Mouse (Mus musculus): ENCODE results near the gene Rap1gap. TPM values are rescaled to one million over a fixed set of nuclear protein-coding genes. Genes with fewer than 3 reads are reported as not detected.

The Rap1gap gene
- polyA plus RNA-seq, 1 experiment, result 1.3 TPM

GRCm38 (mm10) chr4:137661547-137661946, 3.0 kb upstream of the Rap1gap start:
- TF ChIP-seq USF1 (IDR thresholded peaks at IDR 0.05; ENCODE audit: low read depth) (no peak), CTCF (IDR thresholded peaks at IDR 0.05; ENCODE audit: control insufficient read depth, insufficient read depth, insufficient read length) (no peak)
- Histone ChIP-seq H3K79me3 (ENCODE audit: low read depth) (no peaks in the 10 kb centered on the region), H3K4me3 (ENCODE audit: insufficient read depth, poor library complexity, severe bottlenecking) (no peak overlapping the region), H3K36me3 (ENCODE audit: control insufficient read depth, insufficient read depth) (peaks cover 8% of the 10 kb centered on the region), H3K79me2 (ENCODE audit: control insufficient read depth, insufficient read depth) (no peaks in the 10 kb centered on the region), H3ac (ENCODE audit: control insufficient read depth, insufficient read length, low read depth) (no peak overlapping the region), H3K27me3 (ENCODE audit: control insufficient read depth, insufficient read depth, insufficient read length) (peaks cover 18% of the 10 kb centered on the region)

GRCm38 (mm10) chr4:137663491-137663890, 1.0 kb upstream of the Rap1gap start:
- Histone ChIP-seq H3ac (ENCODE audit: control insufficient read depth, insufficient read length, low read depth) (no peak overlapping the region), H3K36me3 (ENCODE audit: control insufficient read depth, insufficient read depth) (no peaks in the 10 kb centered on the region), H3K4me3 (ENCODE audit: insufficient read depth, poor library complexity, severe bottlenecking) (no peak overlapping the region), H3K79me3 (ENCODE audit: low read depth) (no peaks in the 10 kb centered on the region), H3K27me3 (ENCODE audit: control insufficient read depth, insufficient read depth, insufficient read length) (peaks cover 33% of the 10 kb centered on the region), H3K79me2 (ENCODE audit: control insufficient read depth, insufficient read depth) (no peaks in the 10 kb centered on the region)
- no peak for TF ChIP-seq CTCF (IDR thresholded peaks at IDR 0.05; ENCODE audit: control insufficient read depth, insufficient read depth, insufficient read length)
- no peak for TF ChIP-seq MYOG (IDR thresholded peaks at IDR 0.05; ENCODE audit: control insufficient read depth, extremely low read depth, insufficient read length)
- no peak for TF ChIP-seq MAX (IDR thresholded peaks at IDR 0.05)
- TF ChIP-seq CEBPB (IDR thresholded peaks at IDR 0.05; ENCODE audit: low read depth), result no peak
- no peak for TF ChIP-seq MYOD1 (IDR thresholded peaks at IDR 0.05; ENCODE audit: control insufficient read depth, insufficient read length, low read depth)
- TF ChIP-seq USF1 (IDR thresholded peaks at IDR 0.05; ENCODE audit: low read depth), result no peak
- TF ChIP-seq FOSL1 (IDR thresholded peaks at IDR 0.05; ENCODE audit: insufficient read depth, low read length, poor library complexity, severe bottlenecking), result no peak

- no peak for TF ChIP-seq MAX (IDR thresholded peaks at IDR 0.05)
- TF ChIP-seq MYOD1 (IDR thresholded peaks at IDR 0.05; ENCODE audit: control insufficient read depth, insufficient read length, low read depth), result no peak
- TF ChIP-seq FOSL1 (IDR thresholded peaks at IDR 0.05; ENCODE audit: insufficient read depth, low read length, poor library complexity, severe bottlenecking), result no peak
- no peak for TF ChIP-seq CEBPB (IDR thresholded peaks at IDR 0.05; ENCODE audit: low read depth)
- no peak for TF ChIP-seq USF1 (IDR thresholded peaks at IDR 0.05; ENCODE audit: low read depth)
- no peak for TF ChIP-seq CTCF (IDR thresholded peaks at IDR 0.05; ENCODE audit: control insufficient read depth, insufficient read depth, insufficient read length)
- TF ChIP-seq MYOG (IDR thresholded peaks at IDR 0.05; ENCODE audit: control insufficient read depth, extremely low read depth, insufficient read length), result no peak
- Histone ChIP-seq H3K36me3 (ENCODE audit: control insufficient read depth, insufficient read depth) (no peaks in the 10 kb centered on the region), H3K27me3 (ENCODE audit: control insufficient read depth, insufficient read depth, insufficient read length) (peaks cover 33% of the 10 kb centered on the region), H3ac (ENCODE audit: control insufficient read depth, insufficient read length, low read depth) (peak overlapping the region; percentile 73), H3K79me3 (ENCODE audit: low read depth) (no peaks in the 10 kb centered on the region), H3K4me3 (ENCODE audit: insufficient read depth, poor library complexity, severe bottlenecking) (peak overlapping the region; percentile 11), H3K79me2 (ENCODE audit: control insufficient read depth, insufficient read depth) (no peaks in the 10 kb centered on the region)
These were observed 602 bp downstream of the Rap1gap start for GRCm38 (mm10) chr4:137664980-137665675.

- H3K4me3 ChIP-seq (ENCODE audit: insufficient read depth, poor library complexity, severe bottlenecking), result no peak overlapping the region
- H3K79me2 ChIP-seq (ENCODE audit: control insufficient read depth, insufficient read depth), result no peaks in the 10 kb centered on the region
- no peaks in the 10 kb centered on the region for H3K79me3 ChIP-seq (ENCODE audit: low read depth)
- TF ChIP-seq CTCF (IDR thresholded peaks at IDR 0.05; ENCODE audit: control insufficient read depth, insufficient read depth, insufficient read length), result no peak
- no peak for TF ChIP-seq MYOG (IDR thresholded peaks at IDR 0.05; ENCODE audit: control insufficient read depth, extremely low read depth, insufficient read length)
- no peak for TF ChIP-seq CEBPB (IDR thresholded peaks at IDR 0.05; ENCODE audit: low read depth)
- no peak for TF ChIP-seq MAX (IDR thresholded peaks at IDR 0.05)
- no peak for TF ChIP-seq USF1 (IDR thresholded peaks at IDR 0.05; ENCODE audit: low read depth)
- no peak for TF ChIP-seq FOSL1 (IDR thresholded peaks at IDR 0.05; ENCODE audit: insufficient read depth, low read length, poor library complexity, severe bottlenecking)
- TF ChIP-seq MYOD1 (IDR thresholded peaks at IDR 0.05; ENCODE audit: control insufficient read depth, insufficient read length, low read depth), result no peak
- no peaks in the 10 kb centered on the region for H3K36me3 ChIP-seq (ENCODE audit: control insufficient read depth, insufficient read depth)
- no peak overlapping the region for H3ac ChIP-seq (ENCODE audit: control insufficient read depth, insufficient read length, low read depth)
- H3K27me3 ChIP-seq (ENCODE audit: control insufficient read depth, insufficient read depth, insufficient read length), result peaks cover 33% of the 10 kb centered on the region
These were observed 1.3 kb downstream of the Rap1gap start for GRCm38 (mm10) chr4:137665791-137666190.

- no peaks in the 10 kb centered on the region for H3K79me2 ChIP-seq (ENCODE audit: control insufficient read depth, insufficient read depth)
- H3ac ChIP-seq (ENCODE audit: control insufficient read depth, insufficient read length, low read depth), result no peak overlapping the region
- H3K27me3 ChIP-seq (ENCODE audit: control insufficient read depth, insufficient read depth, insufficient read length), result peaks cover 33% of the 10 kb centered on the region
- no peaks in the 10 kb centered on the region for H3K79me3 ChIP-seq (ENCODE audit: low read depth)
- no peaks in the 10 kb centered on the region for H3K36me3 ChIP-seq (ENCODE audit: control insufficient read depth, insufficient read depth)
- TF ChIP-seq FOSL1 (IDR thresholded peaks at IDR 0.05; ENCODE audit: insufficient read depth, low read length, poor library complexity, severe bottlenecking) (no peak), MYOD1 (IDR thresholded peaks at IDR 0.05; ENCODE audit: control insufficient read depth, insufficient read length, low read depth) (no peak), CTCF (IDR thresholded peaks at IDR 0.05; ENCODE audit: control insufficient read depth, insufficient read depth, insufficient read length) (no peak), CEBPB (IDR thresholded peaks at IDR 0.05; ENCODE audit: low read depth) (no peak), MYOG (IDR thresholded peaks at IDR 0.05; ENCODE audit: control insufficient read depth, extremely low read depth, insufficient read length) (no peak), MAX (IDR thresholded peaks at IDR 0.05) (no peak), USF1 (IDR thresholded peaks at IDR 0.05; ENCODE audit: low read depth) (no peak)
- H3K4me3 ChIP-seq (ENCODE audit: insufficient read depth, poor library complexity, severe bottlenecking), result no peak overlapping the region
These were observed 1.9 kb downstream of the Rap1gap start for GRCm38 (mm10) chr4:137666283-137666957.

Data from C2C12 (cell line).